Mouse (Mus musculus) stomach, embryonic 15.5 days (tissue): ENCODE results near the gene Chchd1. TPM values are rescaled to one million over a fixed set of nuclear protein-coding genes. Genes with fewer than 3 reads are reported as not detected.

Experiments used
- ATAC-seq: fragments of 200-750 bp; cut with Nextera tagmentation; 2 replicates; pipeline ENCODE4 v1.8.0; 2017; ENCODE audit warnings: low read depth, moderate number of reproducible peaks, moderate TSS enrichment; ENCODE audit not compliant: insufficient read depth, low FRiP score
- H3K27ac ChIP-seq: fragments of 300-500 bp; sonication (generic); 2 replicates; pipeline ENCODE4 v1.5.1; 2015; ENCODE audit warnings: mild to moderate bottlenecking, inconsistent platforms
- H3K27me3 ChIP-seq: fragments of 300-500 bp; sonication (generic); replicated peaks from 2 replicates; pipeline ENCODE4 v1.6.1; 2015; ENCODE audit warnings: inconsistent platforms
- H3K36me3 ChIP-seq: fragments of 300-500 bp; sonication (generic); 2 replicates; pipeline ENCODE4 v1.6.1; 2015; ENCODE audit warnings: inconsistent platforms
- H3K4me1 ChIP-seq: fragments of 300-500 bp; sonication (generic); 2 replicates; pipeline ENCODE4 v1.6.1; 2015; ENCODE audit warnings: inconsistent platforms
- H3K4me2 ChIP-seq: fragments of 300-500 bp; sonication (generic); 2 replicates; pipeline ENCODE4 v1.6.1; 2015; ENCODE audit warnings: mild to moderate bottlenecking, inconsistent platforms
- H3K4me3 ChIP-seq: fragments of 300-500 bp; sonication (generic); replicated peaks from 2 replicates; pipeline ENCODE4 v1.5.1; 2015; ENCODE audit warnings: inconsistent platforms
- H3K9ac ChIP-seq: fragments of 300-500 bp; sonication (generic); 2 replicates; pipeline ENCODE4 v1.6.1; 2015; ENCODE audit warnings: inconsistent platforms
- H3K9me3 ChIP-seq: fragments of 300-500 bp; sonication (generic); 2 replicates; pipeline ENCODE4 v1.6.1; 2016; ENCODE audit warnings: inconsistent platforms
- WGBS: fragments of 180-500 bp; shearing (Covaris S2); methylation state at CpG from one replicate; pipeline ENCODE4 v1.1.7; 2015; 5-methylcytosine and 5-hydroxymethylcytosine counted together
- polyA plus RNA-seq: library from polyadenylated mRNA; unstranded; fragments of >200 nt; fragmentation: Nextera tagmentation; extraction: Ambion mirVana; gene quantifications from 2 replicates; pipeline ENCODE4 v1.2.1, GENCODE M21; 2015

Gene Chchd1
- 192 and 202 TPM in 2 replicates for polyA plus RNA-seq

GRCm38 (mm10) chr14:20702741-20703381 lies at the start of gene Chchd1:
TSS of gene Chchd1 (plus strand) at chr14:20703006.
- WGBS: under 1% methylated on average over 61 of the region's 61 CpGs
- peak within 1 kb of the TSS; percentile 95 for H3K27ac ChIP-seq
- H3K4me2 ChIP-seq: peak within 1 kb of the TSS; percentile 58
- peaks cover 16% of the 10 kb centered on the region; the same call in 1 of the 2 replicates for H3K4me1 ChIP-seq
- peak; percentile 73 for ATAC-seq
- no peaks in the 10 kb centered on the region for H3K27me3 ChIP-seq
- H3K9ac ChIP-seq: peak within 1 kb of the TSS; percentile 85
- peak within 1 kb of the TSS; percentile 90 for H3K4me3 ChIP-seq
- H3K9me3 ChIP-seq: no peaks in the 10 kb centered on the region
- peaks cover 9% of the 10 kb centered on the region; the same call in 1 of the 2 replicates for H3K36me3 ChIP-seq

- 69% methylated on average over 9 of the region's 9 CpGs for WGBS
- Histone ChIP-seq H3K9ac (no peak overlapping the region), H3K9me3 (no peaks in the 10 kb centered on the region), H3K4me2 (no peak overlapping the region), H3K4me3 (no peak overlapping the region), H3K36me3 (no peaks in the 10 kb centered on the region), H3K4me1 (no peaks in the 10 kb centered on the region), H3K27me3 (no peaks in the 10 kb centered on the region), H3K27ac (no peak overlapping the region)
- ATAC-seq: no peak
Observed at GRCm38 (mm10) chr14:20654690-20655421, 48.0 kb upstream of the Chchd1 start.

- Histone ChIP-seq H3K9me3 (no peaks in the 10 kb centered on the region), H3K4me3 (no peak overlapping the region), H3K27ac (no peak overlapping the region), H3K4me2 (no peak overlapping the region), H3K27me3 (no peaks in the 10 kb centered on the region), H3K4me1 (peaks cover 3% of the 10 kb centered on the region; the same call in 1 of the 2 replicates), H3K36me3 (no peaks in the 10 kb centered on the region), H3K9ac (no peak overlapping the region)
- WGBS: 70% methylated on average over 9 of the region's 9 CpGs
- no peak for ATAC-seq
Observed at GRCm38 (mm10) chr14:20655731-20656130, 47.1 kb upstream of the Chchd1 start.

- Histone ChIP-seq H3K4me3 (no peak within 1 kb of the TSS), H3K27ac (no peak within 1 kb of the TSS), H3K4me1 (peaks cover 4% of the 10 kb centered on the region; the same call in 1 of the 2 replicates), H3K36me3 (no peaks in the 10 kb centered on the region), H3K4me2 (no peak within 1 kb of the TSS), H3K9ac (no peak within 1 kb of the TSS), H3K9me3 (no peaks in the 10 kb centered on the region), H3K27me3 (no peaks in the 10 kb centered on the region)
- 50% methylated on average over 11 of the region's 11 CpGs for WGBS
- no peak for ATAC-seq
Observed at GRCm38 (mm10) chr14:20656361-20656760, 46.4 kb upstream of the Chchd1 start, which contains the start of gene Myoz1. TSS of gene Myoz1 (minus strand) at chr14:20656540.

- Histone ChIP-seq H3K27me3 (no peaks in the 10 kb centered on the region), H3K9ac (no peak overlapping the region), H3K4me3 (no peak overlapping the region), H3K27ac (no peak overlapping the region), H3K4me1 (peaks cover 14% of the 10 kb centered on the region), H3K36me3 (no peaks in the 10 kb centered on the region), H3K9me3 (no peaks in the 10 kb centered on the region), H3K4me2 (no peak overlapping the region)
- no peak for ATAC-seq
Observed at GRCm38 (mm10) chr14:20658326-20658725, 44.5 kb upstream of the Chchd1 start.

- no peak overlapping the region for H3K4me2 ChIP-seq
- H3K9me3 ChIP-seq: no peaks in the 10 kb centered on the region
- H3K9ac ChIP-seq: no peak overlapping the region
- H3K27ac ChIP-seq: no peak overlapping the region
- no peak overlapping the region for H3K4me3 ChIP-seq
- H3K36me3 ChIP-seq: no peaks in the 10 kb centered on the region
- 78% methylated on average over 6 of the region's 6 CpGs for WGBS
- peaks cover 14% of the 10 kb centered on the region for H3K4me1 ChIP-seq
- no peak for ATAC-seq
- no peaks in the 10 kb centered on the region for H3K27me3 ChIP-seq
Observed at GRCm38 (mm10) chr14:20658902-20659301, 43.9 kb upstream of the Chchd1 start.

GRCm38 (mm10) chr14:20659687-20660086 lies 43.1 kb upstream of the Chchd1 start:
- no peak for ATAC-seq
- Histone ChIP-seq H3K9ac (no peak overlapping the region), H3K9me3 (no peaks in the 10 kb centered on the region), H3K4me2 (no peak overlapping the region), H3K27ac (no peak overlapping the region), H3K27me3 (no peaks in the 10 kb centered on the region), H3K36me3 (no peaks in the 10 kb centered on the region), H3K4me1 (peaks cover 14% of the 10 kb centered on the region), H3K4me3 (no peak overlapping the region)
- 96% methylated on average over 7 of the region's 7 CpGs for WGBS

GRCm38 (mm10) chr14:20660827-20661660 lies 41.8 kb upstream of the Chchd1 start:
- WGBS: 2% methylated on average over 52 of the region's 52 CpGs
- Histone ChIP-seq H3K9ac (peak overlapping the region; percentile 61), H3K4me3 (peak overlapping the region; percentile 70), H3K27ac (peak overlapping the region; percentile 93), H3K4me1 (peaks cover 14% of the 10 kb centered on the region), H3K36me3 (no peaks in the 10 kb centered on the region), H3K9me3 (no peaks in the 10 kb centered on the region), H3K4me2 (peak overlapping the region; percentile 95), H3K27me3 (no peaks in the 10 kb centered on the region)
- peak; percentile 85 for ATAC-seq

GRCm38 (mm10) chr14:20661661-20662331 lies 41.0 kb upstream of the Chchd1 start:
- H3K4me2 ChIP-seq: peak overlapping the region; percentile 95
- WGBS: 13% methylated on average over 19 of the region's 19 CpGs
- peak overlapping the region; percentile 61 for H3K9ac ChIP-seq
- ATAC-seq: no peak
- H3K4me1 ChIP-seq: peaks cover 14% of the 10 kb centered on the region
- no peaks in the 10 kb centered on the region for H3K36me3 ChIP-seq
- H3K9me3 ChIP-seq: no peaks in the 10 kb centered on the region
- H3K27me3 ChIP-seq: no peaks in the 10 kb centered on the region
- H3K4me3 ChIP-seq: peak overlapping the region; percentile 70
- peak overlapping the region; percentile 93 for H3K27ac ChIP-seq

GRCm38 (mm10) chr14:20662740-20663139 lies 40.1 kb upstream of the Chchd1 start:
- no peaks in the 10 kb centered on the region for H3K36me3 ChIP-seq
- H3K27me3 ChIP-seq: no peaks in the 10 kb centered on the region
- no peak for ATAC-seq
- WGBS: 79% methylated on average over 3 of the region's 3 CpGs
- H3K4me1 ChIP-seq: peaks cover 14% of the 10 kb centered on the region
- H3K9me3 ChIP-seq: no peaks in the 10 kb centered on the region
- no peak overlapping the region for H3K4me2 ChIP-seq
- no peak overlapping the region for H3K27ac ChIP-seq
- H3K9ac ChIP-seq: no peak overlapping the region
- H3K4me3 ChIP-seq: no peak overlapping the region

GRCm38 (mm10) chr14:20663601-20664000 lies 39.2 kb upstream of the Chchd1 start:
- H3K4me1 ChIP-seq: peaks cover 14% of the 10 kb centered on the region
- no peaks in the 10 kb centered on the region for H3K27me3 ChIP-seq
- H3K27ac ChIP-seq: no peak overlapping the region
- no peak overlapping the region for H3K4me2 ChIP-seq
- ATAC-seq: no peak
- H3K9ac ChIP-seq: no peak overlapping the region
- 62% methylated on average over 2 of the region's 2 CpGs for WGBS
- no peaks in the 10 kb centered on the region for H3K36me3 ChIP-seq
- H3K9me3 ChIP-seq: no peaks in the 10 kb centered on the region
- no peak overlapping the region for H3K4me3 ChIP-seq
